Mouse (Mus musculus): Measurements from ENCODE around the gene Mag.
"Not testable (repeated sequence)": the region's sequence is repeated elsewhere in the genome, so short reads cannot be mapped to it uniquely, and the experiment has no call there.

The Mag gene

DNA sequence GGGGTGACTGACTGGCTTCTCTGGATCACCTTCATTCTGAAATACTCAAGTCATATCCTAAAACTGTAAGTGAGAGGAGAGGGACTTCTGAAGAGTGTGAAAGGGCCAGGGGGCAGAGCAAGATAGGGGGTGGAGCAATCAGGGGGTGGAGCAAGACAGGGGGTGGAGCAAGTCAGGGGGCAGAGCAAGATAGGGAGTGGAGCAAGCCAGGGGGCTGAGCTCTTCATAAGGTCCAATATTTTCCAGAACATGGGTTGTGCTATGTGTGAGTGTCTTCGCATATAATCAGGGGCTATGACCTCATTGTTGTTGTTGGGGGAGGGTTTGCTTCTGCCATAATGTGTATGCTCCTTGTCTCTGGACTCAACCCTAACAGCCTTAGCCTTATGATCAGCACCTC is 25.4 kb upstream of the Mag start:
- DNase-seq (ENCODE audit: low read depth): not testable (repeated sequence)

DNA sequence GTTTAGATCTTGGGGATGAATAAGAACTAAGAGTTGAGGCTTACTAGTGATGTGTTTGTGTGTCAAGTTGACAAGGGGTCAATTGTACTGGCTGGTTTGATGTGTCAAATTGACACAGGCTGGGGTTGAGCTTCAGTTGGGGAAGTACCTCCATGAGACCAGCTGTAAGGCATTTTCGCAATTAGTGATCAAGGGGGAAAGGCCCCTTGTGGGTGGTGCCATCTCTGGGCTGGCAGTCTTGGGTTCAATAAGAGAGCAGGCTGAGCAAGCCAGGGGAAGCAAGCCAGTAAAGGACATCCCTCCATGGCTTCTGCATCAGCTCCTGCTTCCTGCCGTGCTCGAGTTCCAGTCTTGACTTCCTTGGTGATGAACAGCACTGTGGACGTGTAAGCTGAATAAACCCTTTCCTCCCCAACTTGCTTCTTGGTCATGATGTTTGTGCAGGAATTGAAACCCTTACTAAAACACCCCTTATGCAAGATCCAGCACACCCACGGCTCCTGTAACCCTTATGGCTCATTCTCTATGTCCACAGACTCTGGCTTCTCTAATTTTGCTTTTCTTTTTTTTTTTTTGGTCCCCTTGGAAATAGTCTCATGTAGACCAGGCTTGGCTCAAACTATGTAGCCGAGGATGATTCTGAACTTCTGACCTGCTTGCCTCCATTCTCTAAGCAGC is 20.9 kb upstream of the Mag start:
- not testable (repeated sequence) for DNase-seq (ENCODE audit: low read depth)

DNA sequence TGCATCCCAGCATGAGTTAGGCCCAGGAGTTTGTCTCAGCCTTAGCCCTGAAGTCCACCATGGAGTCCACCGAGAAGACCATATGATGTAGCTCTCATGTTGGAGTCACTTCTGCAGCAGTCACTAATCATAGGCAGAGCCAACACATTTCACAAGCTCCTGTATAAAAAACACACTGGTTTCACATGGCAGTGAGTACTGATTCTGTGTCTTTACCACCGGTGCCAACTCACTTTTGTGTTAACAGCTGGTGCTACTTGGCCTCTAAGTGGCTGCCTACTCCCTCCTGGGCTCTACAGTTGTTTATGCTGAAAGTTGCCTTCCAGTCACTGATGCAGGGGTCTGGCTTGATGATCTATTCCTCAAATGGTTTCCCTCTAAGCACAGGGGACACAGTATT is 9.9 kb upstream of the Mag start, which contains the start of gene Hamp2:
Hamp2 (minus strand) TSS at position 101 of the 400 bp plus-strand sequence.
- not testable (repeated sequence) for DNase-seq (ENCODE audit: low read depth)

DNA sequence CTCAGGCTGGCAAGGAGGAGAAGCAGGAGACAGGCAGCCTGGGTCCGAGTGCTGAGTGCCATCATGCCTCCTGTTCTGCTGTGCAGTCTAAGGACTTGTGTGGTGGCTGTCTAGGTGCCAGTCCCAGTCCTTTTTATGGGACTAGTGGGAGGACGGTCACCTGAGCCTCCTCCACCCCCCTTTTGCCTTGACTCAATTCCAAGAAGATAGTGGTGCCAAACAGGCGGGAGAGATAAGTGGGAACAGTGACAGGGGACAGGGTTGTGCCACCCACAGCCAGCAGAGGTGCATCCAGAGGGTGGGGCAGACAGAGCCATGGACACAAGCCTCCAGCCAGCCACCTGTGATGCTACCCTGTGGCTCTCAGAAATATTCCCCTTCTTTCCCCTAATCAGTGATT is 9.4 kb upstream of the Mag start:
- no peak for DNase-seq (ENCODE audit: low read depth)

DNA sequence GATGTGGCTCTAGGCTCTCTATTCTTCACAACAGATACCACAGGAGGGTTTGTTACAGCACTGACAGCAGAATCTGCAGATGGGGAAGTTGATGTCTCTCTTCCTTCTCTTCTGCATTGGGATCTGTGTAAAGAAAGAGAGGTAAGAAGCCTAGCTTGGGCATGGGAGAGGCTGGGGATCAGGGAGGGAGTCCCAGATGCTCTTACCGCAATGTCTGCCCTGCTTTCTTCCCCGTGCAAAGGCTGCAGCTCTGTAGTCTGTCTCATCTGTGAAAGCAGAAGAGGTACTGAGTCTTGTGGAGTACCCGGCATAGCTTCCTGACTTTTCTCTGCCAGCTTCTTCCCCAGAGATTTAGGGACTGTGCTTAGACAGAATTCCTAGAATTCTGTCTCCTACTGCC is 7.8 kb upstream of the Mag start:
- DNase-seq (ENCODE audit: low read depth): not testable (repeated sequence)

DNA sequence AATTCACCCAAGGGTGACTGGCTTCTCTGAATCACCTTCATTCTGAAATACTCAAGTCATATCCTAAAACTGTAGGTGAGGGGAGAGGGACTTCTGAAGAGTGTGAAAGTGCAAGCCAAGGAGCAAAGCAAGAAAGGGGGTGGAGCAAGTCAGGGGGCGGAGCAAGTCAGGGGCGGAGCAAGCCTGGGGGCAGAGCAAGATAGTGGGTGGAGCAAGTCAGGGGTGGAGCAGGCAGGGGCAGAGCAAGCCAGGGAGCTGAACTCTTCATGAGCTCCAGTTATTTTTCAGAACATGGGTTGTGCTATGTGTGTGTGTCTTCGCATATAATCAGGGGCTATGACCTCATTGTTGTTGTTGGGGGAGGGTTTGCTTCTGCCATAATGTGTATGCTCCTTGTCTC is 5.5 kb upstream of the Mag start:
- DNase-seq (ENCODE audit: low read depth): no peak

DNA sequence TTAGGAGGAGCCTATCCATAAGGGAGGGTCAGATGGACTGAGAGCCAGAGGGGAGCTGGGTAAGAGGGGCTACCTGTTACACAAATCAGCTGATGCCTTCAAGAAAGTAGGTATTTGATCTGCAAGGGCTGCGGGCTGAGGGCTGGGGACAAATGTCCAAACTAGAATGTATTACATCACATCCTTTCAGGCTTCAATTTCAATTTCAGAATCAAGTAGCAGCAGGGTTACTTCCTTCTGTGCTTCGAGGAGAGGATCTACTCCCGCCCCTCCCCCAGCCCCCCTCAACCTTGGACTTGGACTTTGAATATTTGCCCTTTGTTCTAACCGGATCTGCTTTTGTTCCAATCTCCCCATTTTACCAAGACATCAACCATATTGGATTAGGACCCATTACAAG is 2.5 kb upstream of the Mag start:
- no peak for DNase-seq (ENCODE audit: low read depth)

DNA sequence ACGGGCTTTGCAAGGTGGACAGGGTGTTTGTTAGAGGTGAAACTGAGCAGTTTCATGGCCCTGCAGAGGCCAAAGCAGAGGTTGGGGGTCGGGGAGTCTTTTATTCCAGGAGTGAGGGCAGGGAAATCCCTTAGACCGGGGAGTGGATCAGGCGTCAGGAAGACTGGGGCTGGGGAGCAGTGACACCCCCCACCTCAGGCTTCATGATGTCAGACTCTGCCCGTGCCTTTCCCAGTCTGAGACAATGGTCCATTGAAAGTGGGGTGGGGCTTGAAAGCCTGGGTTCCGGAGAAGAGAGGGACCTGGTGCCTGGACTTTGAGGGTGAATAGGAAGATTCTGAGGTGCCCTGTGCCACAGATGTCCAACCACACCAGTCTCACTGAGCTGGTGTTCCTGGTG is 2.0 kb upstream of the Mag start:
- no peak for DNase-seq (ENCODE audit: low read depth)

DNA sequence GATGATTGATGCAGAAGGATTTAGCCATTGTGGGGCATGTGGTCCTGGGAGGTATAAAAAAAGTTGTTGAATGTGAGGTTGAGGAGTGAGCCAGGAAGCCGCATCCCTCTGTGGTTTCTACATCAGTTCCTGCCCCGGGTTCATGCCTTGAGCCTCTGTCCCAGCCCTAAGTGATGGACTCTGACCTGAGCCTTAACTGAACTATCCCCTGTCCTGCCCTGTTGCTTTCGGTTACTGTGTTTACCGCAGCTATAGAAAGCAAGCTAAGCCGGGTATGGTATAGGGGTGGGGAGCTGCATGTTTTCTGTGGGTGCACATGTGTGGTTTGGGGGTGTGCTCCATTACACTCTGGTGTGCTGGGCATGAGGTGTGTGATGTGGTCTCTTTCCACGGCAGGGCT is 4.9 kb downstream of the Mag start:
- no peak for DNase-seq (ENCODE audit: low read depth)

DNA sequence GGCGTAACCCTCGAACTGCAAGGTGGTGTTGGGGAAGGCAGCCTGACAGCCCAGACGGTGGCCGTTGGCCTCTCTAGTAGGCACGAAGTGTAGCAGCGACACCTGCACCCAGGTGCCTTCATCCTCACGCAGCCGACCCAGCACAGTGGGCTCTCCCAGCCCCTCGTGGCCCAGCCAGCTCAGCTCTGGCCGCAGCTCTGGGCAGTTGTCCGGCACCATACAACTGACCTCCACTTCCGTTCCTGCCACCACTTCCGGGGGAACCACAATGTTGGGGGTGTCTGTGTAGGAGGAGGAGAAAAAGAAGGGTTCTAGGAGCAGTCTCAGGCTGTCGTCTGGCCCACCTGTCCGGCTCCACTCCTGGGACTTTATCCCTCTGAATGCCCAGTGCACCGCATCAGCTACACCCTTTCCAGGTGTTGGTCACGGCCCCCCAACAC is 5.7 kb downstream of the Mag start:
- no peak for DNase-seq (ENCODE audit: low read depth)

DNA sequence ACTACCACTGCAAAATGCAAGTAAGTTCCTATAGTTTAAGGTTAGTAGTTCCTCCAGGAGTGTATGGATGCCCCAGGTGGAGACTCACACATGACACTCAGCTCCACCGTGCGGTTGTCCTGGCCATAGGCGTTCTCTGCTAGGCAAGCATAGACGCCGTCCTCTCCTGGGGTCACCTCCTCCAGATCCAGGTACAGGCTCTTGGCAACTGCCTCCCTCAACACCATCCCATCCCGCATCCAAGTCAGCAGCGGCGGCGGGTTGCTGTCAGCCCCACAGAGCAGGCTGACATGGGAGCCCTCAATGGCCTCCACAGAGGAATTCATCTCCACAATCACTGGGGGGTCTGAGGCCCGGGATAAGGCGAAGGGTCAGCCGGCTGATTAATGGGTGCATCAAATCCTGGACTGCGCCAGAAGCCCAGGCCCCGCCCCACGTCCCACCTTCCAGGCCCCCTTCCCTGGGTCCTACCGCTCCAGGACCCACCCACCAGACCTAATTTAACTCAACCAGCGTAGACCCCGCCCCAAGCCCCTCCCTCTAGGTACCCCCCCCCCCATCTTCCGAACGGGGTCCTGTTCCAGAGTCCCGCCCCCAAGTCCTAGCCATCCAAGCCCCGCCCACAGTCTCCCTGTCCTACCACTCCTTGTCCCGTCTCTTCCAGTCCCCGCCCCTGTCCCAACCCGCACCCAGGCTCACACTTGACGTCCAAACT is 6.2 kb downstream of the Mag start:
- no peak for DNase-seq (ENCODE audit: low read depth)

DNA sequence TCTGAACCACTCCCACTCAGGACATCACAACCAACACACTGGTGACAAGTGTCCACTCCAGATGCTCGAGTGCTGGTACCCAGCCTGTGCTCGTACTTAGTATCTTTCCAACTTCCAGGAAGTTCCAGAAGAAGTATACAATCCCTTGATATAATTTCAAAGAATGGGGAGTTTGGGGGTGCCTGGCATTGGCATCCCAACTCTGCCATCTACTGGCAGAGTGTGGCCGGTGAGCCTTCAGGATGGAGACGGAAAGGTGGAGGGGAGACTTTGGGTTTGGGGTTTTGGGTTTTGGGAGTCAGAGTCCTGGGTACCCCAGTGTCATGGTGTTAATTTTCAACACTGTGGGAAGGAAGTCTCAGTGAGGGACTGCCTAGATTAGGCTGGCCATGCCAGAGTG is 10.6 kb downstream of the Mag start:
- no peak for DNase-seq (ENCODE audit: low read depth)

DNA sequence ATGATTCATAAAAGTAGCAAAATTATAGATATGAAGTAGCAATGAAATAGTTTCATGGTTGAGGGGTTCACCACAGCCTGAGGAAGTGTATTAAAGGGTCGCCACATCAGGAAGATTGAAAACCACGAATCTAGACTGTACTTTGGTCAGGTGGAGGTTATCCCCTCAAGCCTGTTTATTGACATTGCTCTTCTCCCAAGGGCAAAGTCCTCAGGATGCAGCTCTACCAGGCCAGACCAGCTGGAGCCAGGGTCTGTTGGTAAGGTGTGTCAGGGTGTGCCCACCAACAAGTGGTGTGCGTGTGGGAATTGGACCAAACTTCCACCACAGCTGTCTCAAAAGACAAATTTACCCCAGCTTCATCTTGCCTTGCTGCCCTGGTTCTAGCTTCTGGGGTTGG is 19.5 kb downstream of the Mag start:
- no peak for DNase-seq (ENCODE audit: low read depth)

DNA sequence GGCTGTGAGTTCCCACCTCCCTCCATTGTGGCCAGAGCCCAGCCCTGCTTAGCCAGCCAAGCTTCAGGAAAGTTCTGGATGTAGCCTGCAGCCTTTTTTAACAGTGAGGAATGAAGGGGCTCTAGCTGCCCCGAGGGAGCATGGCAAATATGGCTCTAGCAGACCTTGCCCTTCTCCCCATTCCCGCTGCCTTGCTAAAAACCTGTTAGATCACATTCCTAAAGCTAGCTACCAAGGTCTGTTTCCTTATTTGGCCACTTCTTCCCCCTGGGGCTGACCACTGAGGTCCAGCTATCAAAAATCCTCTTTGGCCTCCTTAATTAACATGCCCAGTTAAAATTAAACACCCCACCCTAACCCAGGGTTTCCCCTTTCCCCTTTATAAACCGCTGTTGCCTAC is 22.2 kb downstream of the Mag start:
- no peak for DNase-seq (ENCODE audit: low read depth)

DNA sequence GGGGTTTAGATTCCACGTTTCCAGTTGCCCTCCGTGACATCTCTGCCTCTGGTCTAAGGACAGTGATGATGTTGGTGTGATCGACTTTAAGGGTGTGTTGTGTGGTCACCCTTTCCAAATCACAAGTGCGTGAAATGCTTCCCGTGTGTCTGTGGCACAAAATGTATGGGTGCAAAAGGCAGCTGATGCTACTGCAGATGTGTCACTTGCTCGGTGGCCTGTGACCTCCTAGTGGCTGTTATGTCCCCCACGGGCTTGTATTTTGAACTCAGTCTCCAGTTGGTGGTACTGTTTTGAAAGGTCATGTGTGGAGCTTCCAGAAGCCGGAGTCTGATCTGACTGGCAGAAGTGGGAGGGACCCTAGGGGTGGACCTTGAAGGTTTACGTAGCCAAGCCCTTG is 22.9 kb downstream of the Mag start:
- DNase-seq (ENCODE audit: low read depth): no peak

DNA sequence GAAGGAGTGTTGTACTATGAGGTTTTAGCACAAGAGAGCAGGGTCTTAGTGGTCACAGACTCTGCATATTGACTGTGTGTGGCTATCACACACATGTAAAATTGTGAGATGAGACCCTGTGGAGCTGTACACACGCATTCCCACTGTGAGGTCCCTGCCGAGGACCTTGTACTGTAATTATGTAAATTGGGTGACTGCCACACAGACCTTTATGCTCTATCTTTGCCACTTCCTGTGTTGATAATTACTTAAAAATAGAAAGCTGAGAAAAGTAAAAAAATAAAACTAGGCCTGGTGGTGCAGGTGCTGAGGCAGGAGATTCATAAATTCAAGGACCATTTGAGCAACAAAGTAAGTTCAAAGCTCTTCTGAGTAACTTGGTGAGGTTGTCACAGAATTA is 24.0 kb downstream of the Mag start:
- DNase-seq (ENCODE audit: low read depth): no peak

DNA sequence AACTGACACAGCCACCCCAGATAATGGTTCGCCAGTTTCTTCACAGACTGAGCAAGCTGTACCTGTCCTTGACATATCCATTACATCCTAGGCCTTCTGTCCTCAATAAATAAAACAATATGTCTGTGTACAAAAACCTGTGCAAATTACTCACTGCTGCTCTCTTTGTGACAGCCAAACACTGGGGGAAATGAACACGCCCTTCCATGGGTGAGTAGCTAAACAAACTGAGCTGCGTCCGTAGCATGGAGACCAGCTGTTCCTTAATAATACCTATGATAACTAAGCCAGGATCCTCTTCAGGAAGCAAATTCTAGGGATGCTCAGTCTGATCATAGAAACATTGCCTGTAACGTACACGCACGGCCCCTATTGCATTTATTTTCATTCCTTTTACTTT is 25.9 kb downstream of the Mag start:
- DNase-seq (ENCODE audit: low read depth): no peak

DNA sequence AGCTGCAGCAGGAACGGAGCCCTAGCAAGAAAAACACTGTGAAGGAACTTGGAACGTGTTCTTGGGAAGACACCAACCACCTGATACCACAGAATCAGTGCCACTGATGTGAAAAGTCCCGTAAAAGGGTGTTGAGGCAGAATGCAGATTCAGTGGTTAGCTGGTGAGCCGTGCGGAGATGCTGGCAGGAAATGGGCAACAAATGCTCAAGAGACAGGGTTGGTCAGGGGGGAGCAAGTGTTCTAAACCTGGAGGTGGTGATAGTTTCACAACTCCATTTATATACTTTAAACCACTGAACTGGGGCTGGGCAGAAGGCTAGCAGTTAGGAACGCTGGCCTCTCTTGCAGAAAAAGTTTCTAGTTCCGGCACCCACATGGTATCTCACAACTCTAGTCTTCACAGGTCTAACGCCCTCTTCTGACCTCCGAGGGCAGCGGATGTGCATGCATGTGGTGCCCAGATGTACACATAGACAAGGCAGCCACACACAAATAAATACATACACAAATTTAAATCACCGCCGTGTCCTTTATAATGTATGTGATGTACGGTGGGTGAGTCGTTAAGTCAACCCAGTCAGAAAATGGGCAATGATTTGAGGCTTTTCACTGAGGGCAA is 27.0 kb downstream of the Mag start:
- DNase-seq (ENCODE audit: low read depth): no peak

DNA sequence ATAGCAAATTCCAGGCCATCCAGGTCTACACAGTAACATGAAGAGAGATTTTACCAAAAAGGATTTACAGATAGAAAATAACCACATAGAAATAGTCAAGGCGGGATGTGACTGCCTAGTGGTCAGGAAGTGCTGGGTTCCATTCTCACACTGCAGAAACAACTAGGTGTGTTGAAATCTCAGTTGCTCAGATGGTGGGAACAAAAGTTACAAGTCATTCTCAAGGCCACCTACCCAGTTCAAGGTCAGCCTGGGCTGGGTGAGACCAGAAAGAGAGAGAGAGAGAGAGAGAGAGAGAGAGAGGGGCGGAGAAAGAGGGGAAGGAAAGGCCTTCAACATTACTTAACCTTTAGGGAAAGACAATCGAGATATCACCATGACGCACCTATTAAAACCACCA is 27.8 kb downstream of the Mag start:
- no peak for DNase-seq (ENCODE audit: low read depth)

DNA sequence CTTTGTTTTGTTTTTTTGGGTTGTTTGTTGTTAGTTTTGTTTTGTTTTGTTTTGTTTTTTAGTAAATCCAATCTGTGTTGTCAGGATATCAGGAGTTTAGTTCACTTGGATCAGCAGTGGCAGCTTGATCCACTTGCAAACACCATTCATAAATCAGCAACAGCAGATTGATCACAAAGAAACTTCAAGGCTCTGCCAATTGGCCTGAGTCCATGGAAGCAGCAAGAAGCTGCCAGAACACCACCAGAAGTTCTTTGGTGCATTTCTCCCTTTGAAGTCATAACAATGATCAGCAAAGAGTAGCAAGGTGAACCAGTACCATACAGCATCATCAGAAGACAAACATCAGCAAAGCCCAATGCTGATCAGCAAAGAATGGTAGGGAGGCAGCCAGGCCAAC is 30.6 kb downstream of the Mag start:
- no peak for DNase-seq (ENCODE audit: low read depth)

DNA sequence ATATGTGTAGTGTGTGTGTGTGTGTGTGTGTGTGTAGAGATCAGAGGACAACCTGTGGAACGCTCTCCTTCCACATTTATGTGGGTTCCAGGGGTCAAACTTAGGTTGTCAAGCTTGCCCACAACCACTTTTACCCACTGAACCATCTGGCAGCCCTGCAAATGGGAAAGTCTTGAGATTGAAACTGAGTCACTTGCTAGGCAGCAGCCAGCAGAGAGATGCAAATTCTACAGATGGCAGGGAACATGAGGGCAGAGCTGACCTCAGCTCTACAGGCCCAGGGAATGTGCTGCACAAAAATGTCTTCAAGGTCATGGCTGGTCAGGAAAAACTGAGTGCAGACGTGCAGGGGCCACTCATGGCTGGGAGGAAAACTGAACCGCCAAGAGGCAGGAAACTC is 33.3 kb downstream of the Mag start:
- DNase-seq (ENCODE audit: low read depth): no peak

DNA sequence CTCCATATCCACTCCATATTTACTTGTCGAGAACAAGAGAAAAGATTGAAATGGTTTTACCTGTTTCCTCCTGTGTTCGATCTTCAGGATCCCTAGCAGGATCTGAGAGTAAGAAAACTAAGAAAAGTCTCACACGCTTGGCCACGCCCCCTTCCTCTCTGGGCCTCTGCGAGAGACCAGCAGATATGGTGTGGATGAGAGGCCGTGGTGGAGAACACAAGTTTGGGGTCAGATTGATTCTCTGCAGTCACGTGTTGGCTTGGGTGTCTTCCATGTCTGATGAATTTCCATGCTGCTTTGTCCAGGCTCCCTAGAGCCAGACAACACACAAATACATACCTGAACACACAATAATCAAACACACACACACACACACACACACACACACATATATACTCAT is 34.5 kb downstream of the Mag start, which contains the start of gene Cd22:
Cd22 (minus strand) TSS at position 167 of the 400 bp plus-strand sequence.
- DNase-seq (ENCODE audit: low read depth): no peak

DNA sequence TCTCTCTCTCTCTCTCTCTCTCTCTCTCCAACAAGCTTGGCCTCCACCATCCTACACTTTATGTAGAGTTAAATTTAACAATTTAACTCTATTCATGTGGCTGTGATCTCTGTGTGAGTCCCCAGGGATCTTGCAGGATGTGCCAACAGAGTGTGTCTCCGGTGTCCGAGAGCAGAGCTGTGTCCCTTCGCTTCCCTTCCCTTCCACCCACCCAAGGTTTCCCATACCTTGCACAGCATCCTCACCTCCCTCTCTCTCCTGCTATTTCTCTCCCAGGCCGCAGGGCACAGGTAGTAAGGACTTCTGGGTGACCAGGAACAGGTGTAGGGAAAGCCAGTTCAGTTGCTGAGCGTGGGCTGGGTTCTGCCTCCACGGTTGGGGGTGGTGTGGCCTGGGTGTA is 35.7 kb downstream of the Mag start:
- no peak for DNase-seq (ENCODE audit: low read depth)
